Mouse (Mus musculus): Measurements from ENCODE around the gene Dscaml1. TPM values are rescaled to one million over a fixed set of nuclear protein-coding genes. Genes with fewer than 3 reads are reported as not detected.

The Dscaml1 gene
- polyA plus RNA-seq (2012; rRNA removed) = 0.35 and 0.38 TPM in 2 replicates

DNA sequence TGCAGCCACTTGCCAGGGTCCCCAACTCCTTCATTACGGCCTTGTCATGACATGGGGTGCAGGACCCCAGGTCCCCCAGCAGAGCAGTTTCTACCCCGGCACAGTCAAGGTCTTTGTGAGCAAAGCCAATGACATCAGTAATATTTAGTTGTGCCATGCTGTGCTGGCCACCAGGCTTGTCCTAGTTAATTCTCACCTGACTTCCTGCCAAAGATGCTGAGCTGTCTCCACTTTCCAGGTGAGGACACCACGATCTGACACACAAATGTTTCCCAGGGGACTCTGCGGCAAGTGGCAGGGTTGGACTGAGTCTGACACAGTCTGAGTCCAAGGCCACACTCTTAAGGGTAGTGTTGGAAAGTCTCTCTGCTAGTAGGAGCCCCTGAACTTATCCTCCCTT is at the start of gene Dscaml1:
Gene Dscaml1 (plus strand): TSS at position 173 of the 400 bp plus-strand sequence.
- Histone ChIP-seq H3K4me1 (ENCODE audit: control insufficient read depth, insufficient read depth, low read length) (no peaks in the 10 kb centered on the region), H3K4me3 (replicated peaks; ENCODE audit: extremely low read depth, low read depth, low read length) (no peak within 1 kb of the TSS)
- WGBS = 85% methylated on average over 4 of the region's 4 CpGs
- TF ChIP-seq POLR2A (IDR thresholded peaks at IDR 0.05; ENCODE audit: borderline replicate concordance, extremely low read depth, low read depth, low read length) = no peak
- no peak for TF ChIP-seq CTCF (IDR thresholded peaks at IDR 0.05; ENCODE audit: insufficient read depth, low read length)
- no peak for DNase-seq

DNA sequence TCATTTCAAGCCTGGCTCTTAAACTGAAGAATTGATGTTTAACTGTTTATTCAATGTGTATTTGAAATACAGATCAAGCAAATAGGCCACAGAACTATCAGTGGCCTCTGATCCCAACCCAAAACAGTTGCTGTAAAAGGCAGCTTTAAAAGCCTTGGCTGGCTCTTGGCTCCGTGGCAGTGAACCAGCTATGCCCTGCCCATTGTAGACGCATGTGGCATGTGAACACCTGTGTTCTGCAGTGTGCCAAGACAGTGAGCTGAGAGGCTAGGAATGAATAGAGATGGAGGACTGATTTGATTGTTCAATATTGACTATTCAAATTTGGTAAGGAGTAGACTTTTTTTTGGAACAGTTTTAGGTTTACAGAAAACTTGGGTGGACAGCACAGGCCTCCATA is 49.5 kb upstream of the Dscaml1 start:
- TF ChIP-seq CTCF (IDR thresholded peaks at IDR 0.05; ENCODE audit: insufficient read depth, low read length) = no peak
- TF ChIP-seq POLR2A (IDR thresholded peaks at IDR 0.05; ENCODE audit: borderline replicate concordance, extremely low read depth, low read depth, low read length) = no peak
- no peak overlapping the region for H3K4me3 ChIP-seq (replicated peaks; ENCODE audit: extremely low read depth, low read depth, low read length)
- 52% methylated on average over 2 of the region's 2 CpGs for WGBS

DNA sequence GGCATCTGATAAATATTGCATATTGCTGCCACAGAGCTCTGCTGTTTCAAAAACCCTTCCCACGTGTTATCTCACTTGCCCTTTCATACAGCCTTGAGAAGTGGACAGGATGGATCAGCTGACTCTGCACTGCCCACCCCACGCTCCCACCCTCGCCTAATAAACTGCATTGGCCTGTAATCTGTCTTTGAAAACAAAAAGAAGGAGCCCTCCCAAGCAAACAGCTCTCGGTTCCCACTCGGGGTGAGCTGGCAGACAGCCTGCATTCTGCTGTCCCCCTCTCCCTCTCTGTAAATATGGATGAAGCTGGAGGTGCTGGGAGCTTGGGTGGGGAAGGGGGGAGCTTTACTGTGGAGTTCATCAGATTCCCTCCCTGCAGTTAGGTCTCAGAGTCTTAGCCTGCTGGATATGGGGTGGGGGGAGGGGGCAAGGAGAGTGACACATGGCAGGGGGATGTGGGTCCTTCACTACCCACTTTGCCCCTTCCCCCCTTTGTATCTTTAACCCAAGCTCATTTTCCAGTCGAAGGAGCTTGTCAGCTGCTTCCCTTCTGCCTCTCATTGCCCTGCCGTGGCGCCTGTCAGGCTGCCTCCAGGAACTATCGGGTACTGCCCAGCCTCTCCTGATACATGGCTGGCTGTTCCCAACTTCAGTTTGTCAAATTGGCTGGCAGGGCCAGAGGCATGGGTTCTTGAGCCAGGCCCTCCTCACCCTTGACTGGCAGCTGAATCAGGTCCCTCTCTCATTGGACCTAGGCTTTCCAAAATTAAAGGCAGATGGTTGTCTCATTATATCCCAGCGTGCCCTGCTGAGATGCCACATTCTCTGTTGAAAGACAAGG is 45.8 kb upstream of the Dscaml1 start:
- 60% methylated on average over 10 of the region's 10 CpGs for WGBS

More for the DNA sequence above, 49.5 kb upstream of the Dscaml1 start:
- DNase-seq = no peak
- H3K4me1 ChIP-seq (ENCODE audit: control insufficient read depth, insufficient read depth, low read length) = no peaks in the 10 kb centered on the region

DNA sequence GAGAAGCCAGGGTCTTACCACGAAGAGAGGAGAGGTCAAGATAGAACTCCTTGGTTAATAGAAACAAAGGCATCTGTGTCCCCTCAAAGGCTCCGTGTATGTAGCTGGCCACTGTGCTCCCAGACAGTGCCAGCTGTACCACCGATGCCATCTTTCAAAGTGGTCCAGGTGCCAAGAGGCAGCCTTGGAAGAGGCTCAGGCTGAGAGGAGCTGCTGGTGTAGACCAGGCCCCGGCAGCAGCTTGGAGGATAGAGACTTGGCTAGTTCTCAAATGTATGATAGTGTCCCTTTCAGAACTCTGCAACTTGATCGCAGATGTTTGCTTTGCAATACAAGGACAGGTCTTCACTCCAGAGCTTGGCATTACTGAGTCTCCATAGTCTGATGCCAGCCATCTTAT is 44.1 kb upstream of the Dscaml1 start:
- no peaks in the 10 kb centered on the region for H3K4me1 ChIP-seq (ENCODE audit: control insufficient read depth, insufficient read depth, low read length)
- 63% methylated on average over 5 of the region's 5 CpGs for WGBS

More for the DNA sequence above, 45.8 kb upstream of the Dscaml1 start:
- H3K4me1 ChIP-seq (ENCODE audit: control insufficient read depth, insufficient read depth, low read length) = no peaks in the 10 kb centered on the region
- no peak for DNase-seq
- TF ChIP-seq POLR2A (IDR thresholded peaks at IDR 0.05; ENCODE audit: borderline replicate concordance, extremely low read depth, low read depth, low read length) = no peak
- TF ChIP-seq CTCF (IDR thresholded peaks at IDR 0.05; ENCODE audit: insufficient read depth, low read length) = no peak
- no peak overlapping the region for H3K4me3 ChIP-seq (replicated peaks; ENCODE audit: extremely low read depth, low read depth, low read length)

DNA sequence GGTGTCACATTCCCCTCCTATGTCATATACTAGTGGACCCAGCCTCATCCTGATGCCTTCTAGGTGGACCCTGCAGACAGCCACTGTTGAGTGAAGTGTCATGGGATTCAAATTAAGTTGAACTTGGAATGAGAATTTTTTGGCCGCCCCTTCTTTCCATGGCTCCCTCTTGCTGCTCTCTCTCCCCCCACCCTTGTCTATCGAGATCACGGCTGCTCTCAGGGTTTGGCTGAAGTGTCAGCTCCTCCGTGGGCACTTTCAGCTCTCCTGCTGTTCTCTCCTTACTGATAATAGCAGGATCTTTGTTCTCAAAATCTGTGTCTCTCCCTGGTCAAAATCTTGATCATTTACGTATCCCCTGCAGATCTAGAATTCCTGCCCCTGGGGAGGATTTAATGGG is 43.6 kb upstream of the Dscaml1 start:
- Histone ChIP-seq H3K4me3 (replicated peaks; ENCODE audit: extremely low read depth, low read depth, low read length) (no peak overlapping the region), H3K4me1 (ENCODE audit: control insufficient read depth, insufficient read depth, low read length) (no peaks in the 10 kb centered on the region)
- WGBS = 80% methylated on average over 5 of the region's 5 CpGs
- no peak for DNase-seq
- TF ChIP-seq POLR2A (IDR thresholded peaks at IDR 0.05; ENCODE audit: borderline replicate concordance, extremely low read depth, low read depth, low read length) = no peak
- TF ChIP-seq CTCF (IDR thresholded peaks at IDR 0.05; ENCODE audit: insufficient read depth, low read length) = no peak

More for the DNA sequence above, 44.1 kb upstream of the Dscaml1 start:
- H3K4me3 ChIP-seq (replicated peaks; ENCODE audit: extremely low read depth, low read depth, low read length) = no peak overlapping the region
- DNase-seq = no peak
- no peak for TF ChIP-seq CTCF (IDR thresholded peaks at IDR 0.05; ENCODE audit: insufficient read depth, low read length)

DNA sequence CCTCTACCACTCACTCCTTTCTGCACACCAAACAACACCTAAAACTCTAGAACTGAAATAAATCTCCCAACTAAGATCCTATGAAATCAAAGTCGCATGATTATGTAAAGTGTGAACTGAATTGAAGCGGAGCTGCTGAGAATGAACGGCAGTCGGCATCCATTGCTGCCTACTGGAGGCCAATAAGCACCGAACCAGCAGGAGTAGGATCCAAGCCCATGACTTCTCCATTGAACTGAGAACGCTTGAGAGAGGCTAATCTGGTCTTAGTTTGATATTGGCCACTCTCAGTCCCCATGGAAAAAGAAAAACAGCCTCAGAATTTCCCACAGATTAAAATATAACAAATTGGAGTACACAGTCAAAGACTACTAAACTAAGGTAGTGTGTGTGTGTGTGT is 42.5 kb upstream of the Dscaml1 start:
- DNase-seq = no peak
- TF ChIP-seq CTCF (IDR thresholded peaks at IDR 0.05; ENCODE audit: insufficient read depth, low read length) = no peak
- TF ChIP-seq POLR2A (IDR thresholded peaks at IDR 0.05; ENCODE audit: borderline replicate concordance, extremely low read depth, low read depth, low read length) = no peak
- H3K4me3 ChIP-seq (replicated peaks; ENCODE audit: extremely low read depth, low read depth, low read length) = no peak overlapping the region
- no peaks in the 10 kb centered on the region for H3K4me1 ChIP-seq (ENCODE audit: control insufficient read depth, insufficient read depth, low read length)
- 95% methylated on average over 6 of the region's 6 CpGs for WGBS

DNA sequence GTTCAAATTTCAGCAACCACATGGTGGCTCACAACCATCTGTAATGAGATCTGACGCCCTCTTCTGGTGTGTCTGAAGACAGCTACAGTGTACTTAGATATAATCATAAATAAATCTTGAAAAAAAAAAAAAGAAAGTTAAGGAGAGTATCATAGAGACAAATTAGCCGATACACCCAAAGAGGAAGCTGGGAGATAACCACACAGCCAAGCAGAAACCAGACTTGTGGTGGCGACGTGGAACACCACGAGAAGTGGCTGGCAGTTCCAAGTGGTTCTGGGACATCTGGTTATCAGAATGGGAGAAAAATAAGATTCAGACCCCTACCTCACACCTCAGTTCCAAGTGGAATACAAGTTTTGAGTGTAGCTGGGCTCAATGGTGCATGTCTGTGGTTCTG is 39.7 kb upstream of the Dscaml1 start:
- DNase-seq = no peak
- no peak for TF ChIP-seq POLR2A (IDR thresholded peaks at IDR 0.05; ENCODE audit: borderline replicate concordance, extremely low read depth, low read depth, low read length)
- TF ChIP-seq CTCF (IDR thresholded peaks at IDR 0.05; ENCODE audit: insufficient read depth, low read length) = no peak
- H3K4me3 ChIP-seq (replicated peaks; ENCODE audit: extremely low read depth, low read depth, low read length) = no peak overlapping the region
- no peaks in the 10 kb centered on the region for H3K4me1 ChIP-seq (ENCODE audit: control insufficient read depth, insufficient read depth, low read length)
- 73% methylated on average over 5 of the region's 5 CpGs for WGBS

DNA sequence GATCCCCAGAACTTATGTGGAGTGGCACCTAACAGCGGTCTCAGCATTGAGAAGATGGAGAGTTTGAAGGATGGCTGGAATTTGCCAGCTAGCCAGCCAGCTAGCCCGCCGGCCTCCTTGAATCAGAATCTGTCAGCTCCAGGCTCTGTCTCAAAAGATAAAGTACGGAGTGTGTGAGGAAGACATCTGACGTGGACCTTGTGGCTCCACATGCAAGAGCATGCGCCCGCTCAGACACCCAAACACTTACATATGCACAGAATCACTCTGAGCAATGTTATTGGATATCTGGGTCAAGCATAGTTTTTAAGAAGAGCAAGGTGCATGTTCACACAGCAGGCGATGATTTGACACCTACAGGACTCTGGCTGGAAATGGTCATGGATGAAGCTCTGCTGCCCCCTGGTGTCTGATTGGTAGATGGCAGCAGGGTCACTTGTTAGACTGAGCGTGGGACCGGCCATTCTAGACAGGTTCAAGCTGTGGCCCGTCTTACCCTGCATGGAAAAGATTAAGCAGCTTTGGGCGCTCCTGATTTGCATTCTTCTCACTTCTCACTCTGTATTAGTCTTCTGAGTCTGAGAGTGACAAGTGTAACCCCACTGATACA is 37.9 kb upstream of the Dscaml1 start:
- no peaks in the 10 kb centered on the region for H3K4me1 ChIP-seq (ENCODE audit: control insufficient read depth, insufficient read depth, low read length)
- TF ChIP-seq POLR2A (IDR thresholded peaks at IDR 0.05; ENCODE audit: borderline replicate concordance, extremely low read depth, low read depth, low read length) (no peak), CTCF (IDR thresholded peaks at IDR 0.05; ENCODE audit: insufficient read depth, low read length) (peak; percentile 99)
- 37% methylated on average over 12 of the region's 12 CpGs for WGBS
- no peak overlapping the region for H3K4me3 ChIP-seq (replicated peaks; ENCODE audit: extremely low read depth, low read depth, low read length)
- DNase-seq = peak; percentile 85

DNA sequence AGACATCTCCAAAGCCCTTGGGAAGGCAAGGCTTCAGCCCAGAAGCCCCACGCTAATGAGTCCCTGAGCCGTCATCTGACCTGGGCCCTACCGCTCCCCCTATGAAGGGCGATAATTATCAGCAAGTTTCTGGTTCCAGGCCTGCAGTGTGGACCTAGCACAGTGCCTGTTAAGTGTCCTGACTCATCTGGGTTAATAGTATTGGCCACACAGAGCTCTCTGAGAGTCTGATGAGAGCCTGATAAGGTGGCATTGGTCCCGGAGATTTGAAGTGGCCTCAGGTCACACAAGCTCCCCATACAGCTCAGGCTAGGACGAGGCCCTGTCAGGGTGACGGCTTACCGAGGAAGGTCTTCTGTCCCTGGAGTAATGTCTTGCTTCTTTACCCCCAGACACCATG is 36.8 kb upstream of the Dscaml1 start:
- 69% methylated on average over 8 of the region's 8 CpGs for WGBS
- TF ChIP-seq POLR2A (IDR thresholded peaks at IDR 0.05; ENCODE audit: borderline replicate concordance, extremely low read depth, low read depth, low read length) (no peak), CTCF (IDR thresholded peaks at IDR 0.05; ENCODE audit: insufficient read depth, low read length) (no peak)

DNA sequence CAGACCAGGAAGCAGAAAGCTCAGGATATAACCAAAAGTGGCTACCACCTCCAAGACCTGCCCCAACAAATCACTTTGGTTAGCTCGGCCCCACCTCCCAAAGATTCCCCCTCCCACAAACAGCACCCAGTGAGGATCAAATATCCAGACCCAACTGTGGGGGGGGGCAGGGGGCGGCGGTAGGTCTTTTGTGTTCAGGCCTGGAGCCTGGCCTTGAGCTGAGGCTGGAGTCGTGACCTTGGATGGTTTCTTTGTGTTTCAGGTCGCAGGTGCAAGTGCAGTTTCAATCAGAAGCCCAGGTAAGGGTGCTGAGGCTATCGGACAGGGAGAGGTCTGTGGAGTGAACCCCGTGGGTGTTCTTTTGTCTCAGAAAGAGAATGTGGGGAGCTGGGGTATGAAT is 35.1 kb upstream of the Dscaml1 start:
- no peak overlapping the region for H3K4me3 ChIP-seq (replicated peaks; ENCODE audit: extremely low read depth, low read depth, low read length)
- no peak for TF ChIP-seq POLR2A (IDR thresholded peaks at IDR 0.05; ENCODE audit: borderline replicate concordance, extremely low read depth, low read depth, low read length)
- no peak for TF ChIP-seq CTCF (IDR thresholded peaks at IDR 0.05; ENCODE audit: insufficient read depth, low read length)
- no peak for DNase-seq
- no peaks in the 10 kb centered on the region for H3K4me1 ChIP-seq (ENCODE audit: control insufficient read depth, insufficient read depth, low read length)
- WGBS = 64% methylated on average over 7 of the region's 7 CpGs

More for the DNA sequence above, 36.8 kb upstream of the Dscaml1 start:
- DNase-seq = peak; percentile 20
- Histone ChIP-seq H3K4me1 (ENCODE audit: control insufficient read depth, insufficient read depth, low read length) (no peaks in the 10 kb centered on the region), H3K4me3 (replicated peaks; ENCODE audit: extremely low read depth, low read depth, low read length) (no peak overlapping the region)

All from lung, adult 2 months (tissue).